Comparison of ENCODE assay signal across 19 mouse cellular contexts in genomic region chr12:39998853-39999195, GRCm38 (mm10). TPM values are rescaled to one million over a fixed set of nuclear protein-coding genes. Genes with fewer than 3 reads are reported as not detected.
A peak's percentile ranks its signal among the peaks of the same experiment; 100 is the strongest.
DNase-seq lines count a peak whose midpoint lies in the region; ATAC-seq and TF ChIP-seq lines count a peak whose summit lies in the region.
"Had no signal": no experiment of that assay in that cellular context is flagged by ENCODE, and none has a peak within 500 bp of the region (broad histone marks: within the 10 kb centered on the region; RNA-seq: fewer than 3 reads in every experiment).

No protein-coding gene starts in this region.

- H3K4me2 ChIP-seq in forebrain, postnatal 0 days (ENCODE audit: low read depth), result no peak overlapping the region
- H3K4me2 ChIP-seq in heart, embryonic 13.5 days, result peak overlapping the region; percentile 33; the same call in 1 of the 2 replicates
- peak overlapping the region; percentile 43; the same call in 1 of the 2 replicates for H3K4me2 ChIP-seq in lung, embryonic 15.5 days
- H3K4me2 ChIP-seq: embryonic facial prominence, embryonic 12.5 days; heart, embryonic 15.5 days; intestine, embryonic 15.5 days; neural tube, embryonic 15.5 days had no signal

- TF ChIP-seq CTCF in forebrain, postnatal 0 days (IDR thresholded peaks at IDR 0.05; ENCODE audit: low read depth), result no peak
- TF ChIP-seq CTCF in lung, adult 2 months (IDR thresholded peaks at IDR 0.05; ENCODE audit: insufficient read depth, low read length), result no peak

- peaks cover 6% of the 10 kb centered on the region; the same call in 1 of the 2 replicates for H3K27me3 ChIP-seq in forebrain, embryonic 10.5 days (ENCODE audit: poor library complexity, severe bottlenecking)
- no peaks in the 10 kb centered on the region; the same call in 1 of the 2 replicates for H3K27me3 ChIP-seq in forebrain, postnatal 0 days (ENCODE audit: insufficient read depth, low read length)
- H3K27me3 ChIP-seq in heart, embryonic 13.5 days (replicated peaks), result no peaks in the 10 kb centered on the region
- H3K27me3 ChIP-seq in lung, embryonic 15.5 days, result no peaks in the 10 kb centered on the region
- H3K27me3 ChIP-seq: CH12.LX; embryonic facial prominence, embryonic 12.5 days; heart, embryonic 15.5 days; intestine, embryonic 15.5 days; neural tube, embryonic 15.5 days had no signal

- DNase-seq in forebrain, embryonic 10.5 days (ENCODE audit: extremely low spot score, low spot score), result no peak
- DNase-seq in forebrain, postnatal 0 days, result no peak
- no peak for DNase-seq in heart, adult 8-10 months (ENCODE audit: low spot score)
- no peak for DNase-seq in lung, adult 2 months
- DNase-seq in ES-E14 (ENCODE audit: low read depth, low spot score), result no peak
- DNase-seq in left cerebral cortex, adult 18-20 months (ENCODE audit: low spot score in 2 of 2), result no peak
- DNase-seq: cerebellum, adult 18-20 months; gastrocnemius, postnatal 10 days; layer of hippocampus, adult 9-11 months; right cerebral cortex, postnatal 4 days; thymus, postnatal 4 days had no signal

- ATAC-seq in forebrain, postnatal 0 days, result no peak
- no peak for ATAC-seq in heart, embryonic 13.5 days (ENCODE audit: extremely low read depth, insufficient number of reproducible peaks, low FRiP score, low TSS enrichment)
- peak; percentile 70; the same call in 1 of the 2 replicates for ATAC-seq in lung, embryonic 15.5 days (ENCODE audit: borderline replicate concordance, extremely low read depth, low FRiP score, low TSS enrichment)

- peak overlapping the region; percentile 13; the same call in 1 of the 2 replicates for H3K27ac ChIP-seq in forebrain, embryonic 10.5 days
- H3K27ac ChIP-seq in forebrain, postnatal 0 days (ENCODE audit: low read depth, low read length), result no peak overlapping the region
- peak overlapping the region; percentile 51; the same call in 1 of the 2 replicates for H3K27ac ChIP-seq in heart, embryonic 13.5 days (replicated peaks)
- H3K27ac ChIP-seq in lung, embryonic 15.5 days, result peak overlapping the region; percentile 61; the same call in 1 of the 2 replicates
- peak overlapping the region; percentile 67 for H3K27ac ChIP-seq in ES-E14 (ENCODE audit: insufficient read depth, low read depth, low read length, poor library complexity, severe bottlenecking)
- H3K27ac ChIP-seq: intestine, embryonic 15.5 days; macrophage; neural tube, embryonic 15.5 days had no signal

- H3K9ac ChIP-seq in forebrain, postnatal 0 days, result no peak overlapping the region
- no peak overlapping the region for H3K9ac ChIP-seq in heart, embryonic 13.5 days
- no peak overlapping the region for H3K9ac ChIP-seq in lung, embryonic 15.5 days
- no peak overlapping the region for H3K9ac ChIP-seq in ES-E14 (ENCODE audit: insufficient read depth, low read depth, low read length, poor library complexity, severe bottlenecking)
- H3K9ac ChIP-seq: embryonic facial prominence, embryonic 12.5 days; heart, embryonic 15.5 days; intestine, embryonic 15.5 days; neural tube, embryonic 15.5 days had no signal

- no peak for TF ChIP-seq POLR2A in lung, adult 2 months (IDR thresholded peaks at IDR 0.05; ENCODE audit: borderline replicate concordance, extremely low read depth, low read depth, low read length)

- H3K36me3 ChIP-seq in forebrain, embryonic 10.5 days (replicated peaks), result no peaks in the 10 kb centered on the region
- no peaks in the 10 kb centered on the region for H3K36me3 ChIP-seq in forebrain, postnatal 0 days (ENCODE audit: insufficient read depth)
- H3K36me3 ChIP-seq in heart, embryonic 13.5 days, result no peaks in the 10 kb centered on the region
- no peaks in the 10 kb centered on the region for H3K36me3 ChIP-seq in lung, embryonic 15.5 days
- no peaks in the 10 kb centered on the region for H3K36me3 ChIP-seq in ES-E14 (ENCODE audit: control insufficient read depth, insufficient read depth, low read length, poor library complexity, severe bottlenecking)
- H3K36me3 ChIP-seq: embryonic facial prominence, embryonic 12.5 days; heart, embryonic 15.5 days; intestine, embryonic 15.5 days; neural tube, embryonic 15.5 days had no signal

- 24% methylated on average over 4 of the region's 4 CpGs for WGBS in forebrain, embryonic 10.5 days
- WGBS in forebrain, postnatal 0 days, result 34% methylated on average over 4 of the region's 4 CpGs
- 45% methylated on average over 4 of the region's 4 CpGs for WGBS in heart, embryonic 13.5 days
- WGBS in lung, embryonic 15.5 days, result 28% methylated on average over 4 of the region's 4 CpGs
- WGBS in lung, adult 2 months, result 54% methylated on average over 4 of the region's 4 CpGs

- no peak overlapping the region for H3K4me3 ChIP-seq in forebrain, embryonic 10.5 days
- no peak overlapping the region for H3K4me3 ChIP-seq in forebrain, postnatal 0 days (ENCODE audit: low read depth, low read length)
- H3K4me3 ChIP-seq in heart, embryonic 13.5 days, result no peak overlapping the region
- H3K4me3 ChIP-seq in lung, embryonic 15.5 days, result no peak overlapping the region
- no peak overlapping the region for H3K4me3 ChIP-seq in lung, adult 2 months (replicated peaks; ENCODE audit: extremely low read depth, low read depth, low read length)
- H3K4me3 ChIP-seq in ES-E14 (ENCODE audit: insufficient read depth in 1 of 2, low read depth in 1 of 2, low read length in 2 of 2, poor library complexity in 1 of 2, severe bottlenecking in 1 of 2), result peak overlapping the region in 1 of 2 experiments; percentile 45; a peak in 2 of 4 replicates
- H3K4me3 ChIP-seq: embryonic facial prominence, embryonic 12.5 days; heart, embryonic 15.5 days; intestine, embryonic 15.5 days; neural tube, embryonic 15.5 days had no signal

- H3K9me3 ChIP-seq in forebrain, embryonic 10.5 days, result no peaks in the 10 kb centered on the region
- no peaks in the 10 kb centered on the region for H3K9me3 ChIP-seq in forebrain, postnatal 0 days (ENCODE audit: low read length)
- H3K9me3 ChIP-seq in heart, embryonic 13.5 days, result no peaks in the 10 kb centered on the region
- no peaks in the 10 kb centered on the region for H3K9me3 ChIP-seq in lung, embryonic 15.5 days
- H3K9me3 ChIP-seq in ES-E14 (ENCODE audit: control insufficient read depth, insufficient read depth, low read depth, low read length), result no peaks in the 10 kb centered on the region
- H3K9me3 ChIP-seq: embryonic facial prominence, embryonic 12.5 days; heart, embryonic 15.5 days; intestine, embryonic 15.5 days; neural tube, embryonic 15.5 days had no signal

- in situ Hi-C loops in ES-E14 (cut with MboI; ENCODE audit: low sequenced_read_pairs in 2 of 2, unreplicated experiment in 2 of 2), result no loop called here

- peaks cover 24% of the 10 kb centered on the region for H3K4me1 ChIP-seq in forebrain, embryonic 10.5 days
- 0 out of 2 replicates have a peak, but pooled peaks cover 7% of the 10 kb centered on the region for H3K4me1 ChIP-seq in forebrain, postnatal 0 days (ENCODE audit: insufficient read depth)
- peaks cover 19% of the 10 kb centered on the region for H3K4me1 ChIP-seq in heart, embryonic 13.5 days
- H3K4me1 ChIP-seq in lung, embryonic 15.5 days, result peaks cover 10% of the 10 kb centered on the region; the same call in 1 of the 2 replicates
- H3K4me1 ChIP-seq in lung, adult 2 months (ENCODE audit: control insufficient read depth, insufficient read depth, low read length), result 0 out of 2 replicates have a peak, but pooled peaks cover 3% of the 10 kb centered on the region
- H3K4me1 ChIP-seq in ES-E14 (ENCODE audit: control insufficient read depth in 2 of 2, insufficient read depth in 2 of 2, low read length in 2 of 2, poor library complexity in 1 of 2), result peaks cover 17 to 29% of the 10 kb centered on the region in 2 experiments
- H3K4me1 ChIP-seq: neural tube, embryonic 15.5 days had no signal

TF ChIP-seq in ES-E14, 5 proteins besides CTCF, POLR2A, EP300 and RAD21:
- TF ChIP-seq MAFK (IDR thresholded peaks at IDR 0.05; ENCODE audit: insufficient read depth, low read depth, low read length) (no peak), CHD2 (IDR thresholded peaks at IDR 0.05; ENCODE audit: low read depth, low read length) (no peak), HCFC1 (IDR thresholded peaks at IDR 0.05; ENCODE audit: borderline replicate concordance, insufficient read depth, low read length) (no peak), ZNF384 (IDR thresholded peaks at IDR 0.05; ENCODE audit: low read depth, low read length) (no peak)
TF ChIP-seq in ES-E14: peak in this region for 0.

RNA-seq across cellular contexts. Expression of gene Arl4a, which starts 39.0 kb away (rescaled TPM):
- 35.0 and 36.1 TPM in 2 replicates for polyA plus RNA-seq in forebrain, embryonic 10.5 days (2016; fragmentation: Nextera tagmentation; extraction: Ambion mirVana)
- 108 and 111 TPM in 2 replicates for total RNA-seq in forebrain, postnatal 0 days (2014; rRNA removed)
- polyA plus RNA-seq in forebrain, postnatal 0 days (2015; fragmentation: Nextera tagmentation; extraction: Ambion mirVana), result 125 and 128 TPM in 2 replicates
- polyA plus RNA-seq in heart, embryonic 13.5 days (2015; fragmentation: Nextera tagmentation; extraction: Ambion mirVana), result 28.0 and 32.1 TPM in 2 replicates
- 10 to 100 TPM; 17.8 to 23.5 (median 18.6) TPM for total RNA-seq in heart, adult 8-10 months (2022)
- 31.0 and 33.3 TPM in 2 replicates for polyA plus RNA-seq in lung, embryonic 15.5 days (2015; fragmentation: Nextera tagmentation; extraction: Ambion mirVana)
- 7.6 and 7.7 TPM in 2 replicates for polyA plus RNA-seq in lung, adult 2 months (2012; rRNA removed)
- total RNA-seq in ES-E14 (2012; rRNA removed), result 18.5 and 20.2 TPM in 2 replicates
- 10 to 100 TPM; 36.7 to 42.7 TPM for total RNA-seq in left cerebral cortex, adult 18-20 months (2021)
